Mouse (Mus musculus) intestine, embryonic 16.5 days (tissue): ENCODE data around the gene Kat2b. TPM values are rescaled to one million over a fixed set of nuclear protein-coding genes. Genes with fewer than 3 reads are reported as not detected.

ENCODE experiments used
- ATAC-seq: fragments of 200-750 bp; cut with Nextera tagmentation; 2 replicates; pipeline ENCODE4 v1.8.0; 2017; ENCODE audit warnings: moderate TSS enrichment, moderate library complexity
- H3K27ac ChIP-seq: fragments of 300-500 bp; sonication (generic); 2 replicates; pipeline ENCODE4 v1.5.1; 2014; ENCODE audit warnings: mild to moderate bottlenecking, low read length
- H3K27me3 ChIP-seq: fragments of 300-500 bp; sonication (generic); replicated peaks from 2 replicates; pipeline ENCODE4 v1.6.1; 2014; ENCODE audit warnings: low read length, control low read depth, mixed read lengths; ENCODE audit not compliant: control insufficient read depth, insufficient read depth
- H3K36me3 ChIP-seq: fragments of 300-500 bp; sonication (generic); 2 replicates; pipeline ENCODE4 v1.6.1; 2014; ENCODE audit warnings: low read length, control low read depth; ENCODE audit not compliant: control insufficient read depth, insufficient read depth
- H3K4me1 ChIP-seq: fragments of 300-500 bp; sonication (generic); 2 replicates; pipeline ENCODE4 v1.6.1; 2014; ENCODE audit warnings: low read length, control low read depth, mixed read lengths; ENCODE audit not compliant: control insufficient read depth, insufficient read depth
- H3K4me2 ChIP-seq: fragments of 300-500 bp; sonication (generic); 2 replicates; pipeline ENCODE4 v1.6.1; 2014; ENCODE audit warnings: low read depth, low read length, control low read depth
- H3K4me3 ChIP-seq: fragments of 300-500 bp; sonication (generic); 2 replicates; pipeline ENCODE4 v1.5.1; 2014; ENCODE audit warnings: mild to moderate bottlenecking, low read length
- H3K9ac ChIP-seq: fragments of 300-500 bp; sonication (generic); 2 replicates; pipeline ENCODE4 v1.6.1; 2014; ENCODE audit warnings: low read depth, low read length
- H3K9me3 ChIP-seq: fragments of 300-500 bp; sonication (generic); 2 replicates; pipeline ENCODE4 v1.6.1; 2016; ENCODE audit warnings: low read length, control low read depth; ENCODE audit not compliant: control insufficient read depth
- WGBS: fragments of 180-500 bp; shearing (Covaris S2); extraction: QIAGEN DNeasy Blood & Tissue Kit; methylation state at CpG from one replicate; pipeline ENCODE4 v1.1.7; 2014; 5-methylcytosine and 5-hydroxymethylcytosine counted together
- polyA plus RNA-seq: library from polyadenylated mRNA; unstranded; fragments of >200 nt; fragmentation: Nextera tagmentation; extraction: Ambion mirVana; gene quantifications from 2 replicates; pipeline ENCODE4 v1.2.1, GENCODE M21; 2015

Kat2b gene
- polyA plus RNA-seq, 1 experiment from 2014 or later, result 4.1 TPM

GRCm38 (mm10) chr17:53617295-53617957 is 50.8 kb downstream of the Kat2b start:
- no peak for ATAC-seq
- no peaks in the 10 kb centered on the region for H3K36me3 ChIP-seq
- H3K9me3 ChIP-seq, result no peaks in the 10 kb centered on the region
- no peak overlapping the region for H3K4me2 ChIP-seq
- no peak overlapping the region for H3K27ac ChIP-seq
- H3K4me3 ChIP-seq, result no peak overlapping the region
- H3K27me3 ChIP-seq, result no peaks in the 10 kb centered on the region
- 90% methylated on average over 6 of the region's 6 CpGs for WGBS
- no peaks in the 10 kb centered on the region for H3K4me1 ChIP-seq
- H3K9ac ChIP-seq, result no peak overlapping the region

DNA sequence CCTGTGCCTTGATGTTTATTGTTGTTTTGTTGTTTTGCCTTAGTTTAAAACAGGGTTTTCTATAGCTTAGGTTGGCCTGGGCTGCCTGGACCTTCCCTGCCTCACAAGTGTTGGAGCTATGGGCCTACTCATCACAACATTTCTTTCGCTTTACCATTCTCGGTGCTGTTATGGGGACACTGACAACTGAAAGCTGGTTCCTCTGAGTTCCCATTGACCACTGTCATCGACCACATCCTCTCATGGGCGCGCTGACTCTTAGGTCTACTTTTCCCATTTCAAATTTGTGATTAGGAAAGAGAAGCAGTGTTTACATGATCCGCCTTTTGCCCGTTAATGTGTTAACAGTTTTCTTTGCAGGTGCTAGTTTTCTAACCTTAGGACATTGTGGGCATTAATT is 51.7 kb downstream of the Kat2b start:
- Histone ChIP-seq H3K27me3 (no peaks in the 10 kb centered on the region), H3K36me3 (no peaks in the 10 kb centered on the region), H3K9ac (no peak overlapping the region), H3K4me1 (no peaks in the 10 kb centered on the region), H3K4me2 (no peak overlapping the region), H3K27ac (no peak overlapping the region), H3K9me3 (no peaks in the 10 kb centered on the region), H3K4me3 (no peak overlapping the region)
- ATAC-seq, result no peak
- 90% methylated on average over 7 of the region's 7 CpGs for WGBS

- H3K36me3 ChIP-seq, result no peaks in the 10 kb centered on the region
- H3K27me3 ChIP-seq, result no peaks in the 10 kb centered on the region
- H3K4me2 ChIP-seq, result no peak overlapping the region
- no peaks in the 10 kb centered on the region for H3K9me3 ChIP-seq
- H3K4me3 ChIP-seq, result no peak overlapping the region
- ATAC-seq, result no peak
- no peaks in the 10 kb centered on the region for H3K4me1 ChIP-seq
- H3K27ac ChIP-seq, result no peak overlapping the region
- no peak overlapping the region for H3K9ac ChIP-seq
These were observed 52.7 kb downstream of the Kat2b start for GRCm38 (mm10) chr17:53619391-53619790.

- H3K9me3 ChIP-seq, result no peaks in the 10 kb centered on the region
- 82% methylated on average over 4 of the region's 4 CpGs for WGBS
- no peaks in the 10 kb centered on the region for H3K4me1 ChIP-seq
- no peak for ATAC-seq
- H3K9ac ChIP-seq, result no peak overlapping the region
- H3K4me2 ChIP-seq, result no peak overlapping the region
- H3K4me3 ChIP-seq, result no peak overlapping the region
- no peaks in the 10 kb centered on the region for H3K36me3 ChIP-seq
- H3K27me3 ChIP-seq, result no peaks in the 10 kb centered on the region
- no peak overlapping the region for H3K27ac ChIP-seq
These were observed 54.0 kb downstream of the Kat2b start for GRCm38 (mm10) chr17:53620611-53621010.

DNA sequence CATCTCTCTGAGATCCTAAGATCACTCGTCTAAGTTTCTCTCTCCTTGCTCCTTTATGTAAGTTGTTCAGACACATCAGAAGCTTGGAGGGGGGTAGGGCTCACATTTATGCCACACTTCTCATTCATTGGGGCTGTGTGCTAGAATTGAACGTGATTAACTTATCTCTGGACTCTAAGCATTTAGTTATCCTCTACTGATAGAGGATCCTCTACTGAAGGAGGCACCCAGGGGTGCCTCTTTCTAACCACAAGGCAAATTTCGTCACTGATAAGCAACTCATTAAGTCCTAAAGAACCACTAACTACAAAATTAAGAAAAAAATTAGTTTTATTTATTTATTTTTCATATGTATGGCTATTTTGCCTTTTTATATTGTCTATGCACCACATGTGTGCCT is 55.5 kb downstream of the Kat2b start:
- no peaks in the 10 kb centered on the region for H3K4me1 ChIP-seq
- 74% methylated on average over 3 of the region's 3 CpGs for WGBS
- no peak overlapping the region for H3K27ac ChIP-seq
- H3K27me3 ChIP-seq, result no peaks in the 10 kb centered on the region
- 0 out of 2 replicates have a peak, but pooled peaks cover 2% of the 10 kb centered on the region for H3K36me3 ChIP-seq
- no peak overlapping the region for H3K4me2 ChIP-seq
- no peaks in the 10 kb centered on the region for H3K9me3 ChIP-seq
- no peak for ATAC-seq
- H3K4me3 ChIP-seq, result no peak overlapping the region
- H3K9ac ChIP-seq, result no peak overlapping the region

DNA sequence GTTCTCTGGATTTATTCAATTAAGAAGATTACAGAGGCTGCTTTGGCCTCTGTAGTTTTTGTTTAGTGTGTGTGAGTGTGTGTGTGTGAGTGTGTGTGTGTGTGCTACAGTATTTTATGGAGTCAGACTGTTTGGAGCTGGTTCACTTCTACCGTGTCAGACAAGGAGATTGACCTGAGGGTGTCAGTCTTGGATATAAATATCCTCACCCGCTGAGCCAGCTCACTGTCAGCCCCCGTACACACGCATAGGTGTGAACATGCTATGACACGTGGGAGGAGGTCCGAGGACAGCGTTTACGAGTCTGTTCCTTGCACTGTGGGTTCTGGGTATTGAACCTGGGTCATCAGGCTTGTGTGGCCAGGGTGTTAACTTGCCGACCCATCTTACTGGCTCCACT is 57.1 kb downstream of the Kat2b start:
- Histone ChIP-seq H3K27me3 (no peaks in the 10 kb centered on the region), H3K9me3 (no peaks in the 10 kb centered on the region), H3K27ac (no peak overlapping the region), H3K36me3 (0 out of 2 replicates have a peak, but pooled peaks cover 2% of the 10 kb centered on the region), H3K4me1 (no peaks in the 10 kb centered on the region), H3K9ac (no peak overlapping the region), H3K4me3 (no peak overlapping the region), H3K4me2 (no peak overlapping the region)
- ATAC-seq, result no peak
- WGBS, result 90% methylated on average over 9 of the region's 9 CpGs

DNA sequence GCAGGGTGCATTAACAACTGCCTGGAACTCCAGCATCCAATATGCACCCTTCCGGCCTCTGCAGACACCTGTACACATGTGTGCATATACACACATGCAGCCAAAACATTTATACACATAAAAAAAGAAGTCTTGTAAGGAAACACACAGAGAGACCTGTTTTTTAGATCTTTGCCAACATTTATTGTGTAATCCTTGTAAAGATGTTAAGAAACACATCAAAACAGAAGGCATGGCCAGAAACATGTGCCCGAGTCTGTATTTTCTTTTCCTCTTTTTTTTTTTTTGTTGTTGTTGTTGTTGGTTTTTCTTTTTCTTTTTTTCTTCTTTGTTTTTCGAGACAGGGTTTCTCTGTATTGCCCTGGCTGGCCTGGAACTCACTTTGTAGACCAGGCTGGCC is 59.5 kb downstream of the Kat2b start:
- WGBS, result 85% methylated on average over 3 of the region's 3 CpGs
- Histone ChIP-seq H3K27me3 (no peaks in the 10 kb centered on the region), H3K9me3 (no peaks in the 10 kb centered on the region), H3K4me3 (no peak overlapping the region), H3K36me3 (peaks cover 6% of the 10 kb centered on the region; the same call in 1 of the 2 replicates), H3K4me2 (no peak overlapping the region), H3K4me1 (no peaks in the 10 kb centered on the region), H3K27ac (no peak overlapping the region), H3K9ac (no peak overlapping the region)
- ATAC-seq, result no peak

DNA sequence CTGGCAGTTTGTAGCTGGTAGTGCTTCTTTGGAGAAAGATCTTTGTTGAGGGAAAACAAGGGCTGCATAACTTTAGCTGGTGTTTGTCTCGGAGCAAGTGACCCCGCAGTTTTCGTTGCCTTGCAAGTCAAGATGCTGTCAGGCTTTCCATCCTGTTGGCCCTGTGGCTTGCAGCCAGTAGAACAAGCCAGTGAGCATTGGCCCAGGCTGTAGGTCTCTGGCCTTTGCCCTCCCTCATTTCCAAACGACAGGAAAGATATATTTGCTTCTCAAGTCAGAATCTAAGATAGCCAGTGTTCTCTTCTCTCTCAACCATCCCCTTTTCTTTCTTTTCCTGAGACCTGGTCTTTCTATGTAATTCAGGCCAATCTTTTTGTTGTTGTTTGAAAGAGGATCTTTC is 60.8 kb downstream of the Kat2b start:
- Histone ChIP-seq H3K9ac (no peak overlapping the region), H3K9me3 (no peaks in the 10 kb centered on the region), H3K36me3 (peaks cover 6% of the 10 kb centered on the region; the same call in 1 of the 2 replicates), H3K4me3 (no peak overlapping the region), H3K27ac (no peak overlapping the region), H3K27me3 (no peaks in the 10 kb centered on the region), H3K4me2 (no peak overlapping the region), H3K4me1 (no peaks in the 10 kb centered on the region)
- no peak for ATAC-seq
- WGBS, result 77% methylated on average over 4 of the region's 4 CpGs

GRCm38 (mm10) chr17:53628131-53628530 is 61.5 kb downstream of the Kat2b start:
- Histone ChIP-seq H3K9me3 (no peaks in the 10 kb centered on the region), H3K27me3 (no peaks in the 10 kb centered on the region), H3K4me1 (no peaks in the 10 kb centered on the region), H3K36me3 (peaks cover 6% of the 10 kb centered on the region; the same call in 1 of the 2 replicates), H3K4me2 (no peak overlapping the region), H3K9ac (no peak overlapping the region), H3K27ac (no peak overlapping the region), H3K4me3 (no peak overlapping the region)
- no peak for ATAC-seq
- WGBS, result 49% methylated on average over 5 of the region's 5 CpGs

DNA sequence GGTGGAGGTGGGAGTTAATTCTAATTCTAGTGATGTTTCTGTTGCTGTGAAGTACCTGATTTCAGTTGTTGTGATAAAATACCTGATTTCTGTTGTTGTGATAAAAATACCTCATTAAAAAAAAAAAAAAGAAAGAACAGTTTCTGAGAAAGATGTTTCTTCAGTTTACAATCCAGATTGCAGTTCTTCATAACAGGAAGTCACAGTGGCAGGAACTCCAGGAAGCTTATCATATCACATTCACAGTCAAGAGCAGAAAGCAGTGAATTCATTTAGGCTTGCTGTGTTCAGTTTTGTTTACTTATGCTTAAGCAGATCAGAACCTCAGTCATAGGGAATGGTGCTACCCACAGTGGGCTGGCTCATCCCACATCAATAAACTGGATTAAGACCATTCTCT is 64.7 kb downstream of the Kat2b start:
- Histone ChIP-seq H3K27ac (no peak overlapping the region), H3K4me1 (no peaks in the 10 kb centered on the region), H3K27me3 (no peaks in the 10 kb centered on the region), H3K36me3 (peaks cover 4% of the 10 kb centered on the region; the same call in 1 of the 2 replicates), H3K4me3 (no peak overlapping the region), H3K9me3 (no peaks in the 10 kb centered on the region), H3K9ac (no peak overlapping the region), H3K4me2 (no peak overlapping the region)
- no peak for ATAC-seq
